Mouse (Mus musculus) liver, embryonic 15.5 days (tissue): ENCODE results near the gene Slc39a9. TPM values are rescaled to one million over a fixed set of nuclear protein-coding genes. Genes with fewer than 3 reads are reported as not detected.

ENCODE experiments used
- ATAC-seq: fragments of 200-750 bp; cut with Nextera tagmentation; 2 replicates; pipeline ENCODE4 v1.8.0; 2017; ENCODE audit warnings: moderate number of reproducible peaks, mild to moderate bottlenecking, moderate library complexity; ENCODE audit not compliant: insufficient read depth
- H3K27ac ChIP-seq: fragments of 300-500 bp; sonication (generic); replicated peaks from 2 replicates; pipeline ENCODE4 v1.5.1; 2015; ENCODE audit warnings: mild to moderate bottlenecking, inconsistent platforms
- H3K27me3 ChIP-seq: fragments of 300-500 bp; sonication (generic); 2 replicates; pipeline ENCODE4 v1.6.1; 2015; ENCODE audit warnings: mild to moderate bottlenecking, inconsistent platforms
- H3K36me3 ChIP-seq: fragments of 300-500 bp; sonication (generic); replicated peaks from 2 replicates; pipeline ENCODE4 v1.6.1; 2015; ENCODE audit warnings: moderate library complexity, mild to moderate bottlenecking, inconsistent platforms
- H3K4me1 ChIP-seq: fragments of 300-500 bp; sonication (generic); replicated peaks from 2 replicates; pipeline ENCODE4 v1.6.1; 2015; ENCODE audit warnings: inconsistent platforms
- H3K4me2 ChIP-seq: fragments of 300-500 bp; sonication (generic); 2 replicates; pipeline ENCODE4 v1.6.1; 2015; ENCODE audit warnings: moderate library complexity, mild to moderate bottlenecking, inconsistent platforms
- H3K4me3 ChIP-seq: fragments of 300-500 bp; sonication (generic); replicated peaks from 2 replicates; pipeline ENCODE4 v1.5.1; 2015; ENCODE audit warnings: mild to moderate bottlenecking, inconsistent platforms
- H3K9ac ChIP-seq: fragments of 300-500 bp; sonication (generic); 2 replicates; pipeline ENCODE4 v1.6.1; 2015; ENCODE audit warnings: moderate library complexity, mild to moderate bottlenecking, inconsistent platforms
- H3K9me3 ChIP-seq: fragments of 300-500 bp; sonication (generic); replicated peaks from 2 replicates; pipeline ENCODE4 v1.6.1; 2016; ENCODE audit warnings: inconsistent platforms
- WGBS: fragments of 180-500 bp; shearing (Covaris S2); methylation state at CpG from one replicate; pipeline ENCODE4 v1.1.7; 2015; ENCODE audit warnings: mixed read lengths; ENCODE audit not compliant: insufficient replicate concordance; 5-methylcytosine and 5-hydroxymethylcytosine counted together
- polyA plus RNA-seq: library from polyadenylated mRNA; unstranded; fragments of >200 nt; fragmentation: Nextera tagmentation; extraction: Ambion mirVana; gene quantifications from 2 replicates; pipeline ENCODE4 v1.2.1, GENCODE M21; 2015

Slc39a9 gene
- polyA plus RNA-seq, 1 experiment from 2014 or later: 10.8 TPM

- H3K4me3 ChIP-seq: no peak overlapping the region
- peaks cover 6% of the 10 kb centered on the region; the same call in 1 of the 2 replicates for H3K36me3 ChIP-seq
- no peak overlapping the region for H3K9ac ChIP-seq
- H3K27me3 ChIP-seq: no peaks in the 10 kb centered on the region
- no peak overlapping the region for H3K27ac ChIP-seq
- ATAC-seq: no peak
- no peaks in the 10 kb centered on the region for H3K9me3 ChIP-seq
- H3K4me1 ChIP-seq: peaks cover 20% of the 10 kb centered on the region
- H3K4me2 ChIP-seq: no peak overlapping the region
- 82% methylated on average over 3 of the region's 3 CpGs for WGBS
These were observed 11.0 kb downstream of the Slc39a9 start for GRCm38 (mm10) chr12:80654659-80655025.

- WGBS: 42% methylated on average over 6 of the region's 6 CpGs
- H3K4me3 ChIP-seq: no peak overlapping the region
- peaks cover 12% of the 10 kb centered on the region; the same call in 1 of the 2 replicates for H3K36me3 ChIP-seq
- no peak overlapping the region for H3K27ac ChIP-seq
- no peak for ATAC-seq
- peaks cover 25% of the 10 kb centered on the region for H3K4me1 ChIP-seq
- H3K9me3 ChIP-seq: no peaks in the 10 kb centered on the region
- no peak overlapping the region for H3K4me2 ChIP-seq
- no peaks in the 10 kb centered on the region for H3K27me3 ChIP-seq
- H3K9ac ChIP-seq: no peak overlapping the region
These were observed 15.0 kb downstream of the Slc39a9 start for GRCm38 (mm10) chr12:80658661-80659060.

GRCm38 (mm10) chr12:80662322-80662721 lies 18.6 kb downstream of the Slc39a9 start:
- 84% methylated on average over 10 of the region's 10 CpGs for WGBS
- no peak for ATAC-seq
- no peak overlapping the region for H3K4me3 ChIP-seq
- no peak overlapping the region for H3K9ac ChIP-seq
- no peak overlapping the region for H3K27ac ChIP-seq
- no peak overlapping the region for H3K4me2 ChIP-seq
- peaks cover 30% of the 10 kb centered on the region for H3K4me1 ChIP-seq
- H3K36me3 ChIP-seq: peaks cover 35% of the 10 kb centered on the region
- H3K27me3 ChIP-seq: no peaks in the 10 kb centered on the region
- H3K9me3 ChIP-seq: no peaks in the 10 kb centered on the region

DNA sequence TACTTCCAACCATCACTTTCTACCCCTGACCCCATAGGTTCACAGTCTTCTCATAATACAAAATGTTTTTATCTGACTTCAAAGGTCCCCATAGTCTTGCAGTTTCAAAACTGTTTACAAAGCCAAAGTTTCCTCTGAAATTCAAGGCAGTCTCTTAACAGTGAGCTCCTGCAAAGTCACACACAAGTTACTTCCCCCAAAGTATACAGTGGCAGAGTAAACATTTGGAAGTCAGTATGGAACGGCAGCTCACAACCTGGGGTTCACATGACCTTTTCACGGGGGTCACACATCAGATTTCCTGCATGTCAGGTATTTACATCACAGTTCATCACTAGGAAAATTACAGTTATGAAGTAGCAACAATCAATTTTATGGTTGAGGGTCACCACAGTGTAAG lies 20.3 kb downstream of the Slc39a9 start:
- H3K27ac ChIP-seq: peak overlapping the region; percentile 63
- no peaks in the 10 kb centered on the region for H3K27me3 ChIP-seq
- H3K9me3 ChIP-seq: no peaks in the 10 kb centered on the region
- H3K9ac ChIP-seq: no peak overlapping the region
- H3K36me3 ChIP-seq: peaks cover 42% of the 10 kb centered on the region
- ATAC-seq: peak; percentile 64
- H3K4me3 ChIP-seq: no peak overlapping the region
- WGBS: 71% methylated on average over 2 of the region's 2 CpGs
- H3K4me1 ChIP-seq: peaks cover 23% of the 10 kb centered on the region; the same call in 1 of the 2 replicates
- H3K4me2 ChIP-seq: no peak overlapping the region

GRCm38 (mm10) chr12:80668391-80668790 lies 24.7 kb downstream of the Slc39a9 start:
- Histone ChIP-seq H3K4me3 (no peak overlapping the region), H3K36me3 (peaks cover 52% of the 10 kb centered on the region), H3K27ac (no peak overlapping the region), H3K27me3 (no peaks in the 10 kb centered on the region), H3K4me2 (no peak overlapping the region), H3K4me1 (0 out of 2 replicates have a peak, but pooled peaks cover 10% of the 10 kb centered on the region), H3K9ac (no peak overlapping the region), H3K9me3 (no peaks in the 10 kb centered on the region)
- no peak for ATAC-seq
- WGBS: 33% methylated on average over 2 of the region's 2 CpGs

DNA sequence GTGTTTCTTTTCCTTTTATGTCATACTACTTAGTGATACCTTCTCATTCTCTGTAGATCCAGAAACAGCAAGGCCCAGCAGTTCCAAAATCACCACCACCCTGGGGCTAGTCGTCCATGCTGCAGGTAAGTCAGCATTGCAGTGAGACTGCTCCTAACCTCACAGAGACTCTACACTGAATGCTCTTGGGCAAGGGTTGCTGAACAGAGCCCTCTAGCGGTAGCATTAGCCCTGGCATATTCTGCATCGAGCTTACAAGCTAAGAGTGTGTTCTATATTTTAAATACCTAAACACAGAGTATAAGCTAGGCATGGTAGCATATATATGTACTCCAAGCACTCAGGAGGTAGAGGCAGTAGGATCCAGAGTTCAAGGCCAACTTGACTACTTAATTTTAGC lies 29.5 kb downstream of the Slc39a9 start:
- Histone ChIP-seq H3K9ac (no peak overlapping the region), H3K27me3 (no peaks in the 10 kb centered on the region), H3K4me2 (no peak overlapping the region), H3K27ac (no peak overlapping the region), H3K36me3 (peaks cover 63% of the 10 kb centered on the region), H3K9me3 (no peaks in the 10 kb centered on the region), H3K4me3 (no peak overlapping the region), H3K4me1 (no peaks in the 10 kb centered on the region)
- ATAC-seq: no peak; the same call in 1 of the 2 replicates
- WGBS: 15% methylated on average over 3 of the region's 3 CpGs

DNA sequence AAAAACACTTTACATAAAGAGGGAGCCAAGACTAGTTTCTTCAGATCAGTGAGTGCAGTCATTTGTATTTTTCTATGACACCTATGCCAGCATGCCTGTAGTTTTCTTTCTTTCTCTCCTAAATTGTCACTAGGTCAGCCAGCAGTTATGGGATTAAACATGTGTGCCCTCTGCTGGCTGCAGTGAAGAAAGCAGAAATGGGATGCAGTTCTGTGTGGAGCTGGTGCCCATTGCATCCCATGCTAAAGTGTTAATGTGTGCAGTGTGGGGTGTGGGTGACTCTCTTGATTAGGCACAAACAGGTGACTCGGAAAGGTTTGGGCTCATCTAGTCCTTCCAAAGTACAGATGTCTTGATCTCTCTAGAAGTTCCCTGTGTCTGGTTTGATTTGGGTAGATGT lies 37.7 kb downstream of the Slc39a9 start:
- peaks cover 26% of the 10 kb centered on the region for H3K4me1 ChIP-seq

DNA sequence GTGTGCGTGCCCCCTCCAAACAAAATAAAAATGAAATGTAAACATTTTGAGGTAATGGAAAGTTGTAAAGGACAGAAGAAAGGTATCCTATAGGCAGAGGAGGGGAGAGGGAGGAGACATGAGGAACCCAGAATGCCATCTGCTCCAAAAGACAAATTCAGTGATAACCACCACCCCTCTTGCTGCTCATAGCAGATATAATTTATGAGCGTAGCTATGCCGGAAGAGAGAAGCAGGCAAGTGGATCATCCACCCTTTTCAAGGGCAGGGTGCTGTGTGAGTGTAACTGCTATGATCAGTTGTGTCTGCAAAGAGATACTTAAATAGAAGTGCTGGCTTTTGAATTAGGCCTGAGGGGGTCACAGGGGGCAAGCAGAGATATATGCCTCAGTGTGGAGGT lies 39.9 kb downstream of the Slc39a9 start:
- peak; percentile 88 for ATAC-seq
- WGBS: 39% methylated on average over 3 of the region's 3 CpGs

More for the DNA sequence above, 37.7 kb downstream of the Slc39a9 start:
- no peak for ATAC-seq
- H3K4me3 ChIP-seq: no peak overlapping the region
- H3K4me2 ChIP-seq: no peak overlapping the region
- peaks cover 30% of the 10 kb centered on the region for H3K36me3 ChIP-seq
- WGBS: 64% methylated on average over 1 of the region's 1 CpGs
- no peaks in the 10 kb centered on the region for H3K27me3 ChIP-seq
- no peak overlapping the region for H3K27ac ChIP-seq
- H3K9me3 ChIP-seq: no peaks in the 10 kb centered on the region
- H3K9ac ChIP-seq: no peak overlapping the region

GRCm38 (mm10) chr12:80684316-80684715 lies 40.6 kb downstream of the Slc39a9 start:
- Histone ChIP-seq H3K4me1 (peaks cover 26% of the 10 kb centered on the region), H3K27ac (0 out of 2 replicates have a peak overlapping the region, but pooled peaks have one; percentile 56), H3K4me2 (no peak overlapping the region), H3K4me3 (no peak overlapping the region), H3K9me3 (no peaks in the 10 kb centered on the region), H3K36me3 (peaks cover 8% of the 10 kb centered on the region), H3K27me3 (peaks cover 6% of the 10 kb centered on the region; the same call in 1 of the 2 replicates), H3K9ac (no peak overlapping the region)
- ATAC-seq: no peak
- 79% methylated on average over 3 of the region's 3 CpGs for WGBS

More for the DNA sequence above, 39.9 kb downstream of the Slc39a9 start:
- no peak overlapping the region for H3K4me2 ChIP-seq
- peak overlapping the region; percentile 56; the same call in 1 of the 2 replicates for H3K27ac ChIP-seq
- H3K27me3 ChIP-seq: no peaks in the 10 kb centered on the region
- no peaks in the 10 kb centered on the region for H3K9me3 ChIP-seq
- no peak overlapping the region for H3K4me3 ChIP-seq
- no peak overlapping the region for H3K9ac ChIP-seq
- H3K36me3 ChIP-seq: peaks cover 12% of the 10 kb centered on the region
- peaks cover 26% of the 10 kb centered on the region for H3K4me1 ChIP-seq

- WGBS: 59% methylated on average over 10 of the region's 10 CpGs
- peaks cover 33% of the 10 kb centered on the region for H3K4me1 ChIP-seq
- no peaks in the 10 kb centered on the region for H3K36me3 ChIP-seq
- peaks cover 41% of the 10 kb centered on the region for H3K27me3 ChIP-seq
- ATAC-seq: no peak
- no peak overlapping the region for H3K4me3 ChIP-seq
- H3K9me3 ChIP-seq: no peaks in the 10 kb centered on the region
- H3K9ac ChIP-seq: no peak overlapping the region
- H3K4me2 ChIP-seq: no peak overlapping the region
- H3K27ac ChIP-seq: no peak overlapping the region
These were observed 44.1 kb downstream of the Slc39a9 start for GRCm38 (mm10) chr12:80687788-80688211.

DNA sequence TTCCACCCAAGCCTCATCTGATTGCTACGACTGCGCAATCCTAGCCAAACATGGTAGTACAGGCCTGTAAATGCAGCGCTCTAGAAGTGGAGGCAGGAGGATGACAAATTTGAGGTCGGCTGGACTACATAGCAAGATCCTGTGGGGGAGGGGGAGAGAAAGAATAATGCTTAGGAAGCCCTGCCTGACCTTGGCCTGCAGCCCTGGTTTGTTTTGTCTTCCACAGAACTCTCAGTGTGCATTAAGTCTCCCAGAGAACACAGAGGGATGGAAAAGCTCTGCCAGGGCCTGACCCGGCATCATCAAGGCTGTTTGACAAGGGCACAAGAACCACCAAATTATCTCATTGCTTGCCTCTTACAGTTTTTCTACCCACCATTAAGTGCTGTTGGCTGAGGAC lies 46.0 kb downstream of the Slc39a9 start:
- no peak overlapping the region for H3K4me2 ChIP-seq
- no peaks in the 10 kb centered on the region for H3K36me3 ChIP-seq
- 55% methylated on average over 5 of the region's 5 CpGs for WGBS
- H3K4me1 ChIP-seq: peaks cover 18% of the 10 kb centered on the region
- H3K9ac ChIP-seq: no peak overlapping the region
- peaks cover 60% of the 10 kb centered on the region for H3K27me3 ChIP-seq
- H3K27ac ChIP-seq: no peak overlapping the region
- no peaks in the 10 kb centered on the region for H3K9me3 ChIP-seq
- no peak for ATAC-seq
- H3K4me3 ChIP-seq: no peak overlapping the region

GRCm38 (mm10) chr12:80691671-80692091 lies 48.0 kb downstream of the Slc39a9 start:
- Histone ChIP-seq H3K27ac (no peak overlapping the region), H3K27me3 (peaks cover 73% of the 10 kb centered on the region), H3K9ac (no peak overlapping the region), H3K9me3 (no peaks in the 10 kb centered on the region), H3K4me2 (0 out of 2 replicates have a peak overlapping the region, but pooled peaks have one; percentile 64), H3K4me3 (no peak overlapping the region), H3K36me3 (no peaks in the 10 kb centered on the region), H3K4me1 (peaks cover 13% of the 10 kb centered on the region)
- 16% methylated on average over 12 of the region's 12 CpGs for WGBS
- no peak for ATAC-seq
